Mouse (Mus musculus): ENCODE measurements around the gene 4931422A03Rik.

DNA sequence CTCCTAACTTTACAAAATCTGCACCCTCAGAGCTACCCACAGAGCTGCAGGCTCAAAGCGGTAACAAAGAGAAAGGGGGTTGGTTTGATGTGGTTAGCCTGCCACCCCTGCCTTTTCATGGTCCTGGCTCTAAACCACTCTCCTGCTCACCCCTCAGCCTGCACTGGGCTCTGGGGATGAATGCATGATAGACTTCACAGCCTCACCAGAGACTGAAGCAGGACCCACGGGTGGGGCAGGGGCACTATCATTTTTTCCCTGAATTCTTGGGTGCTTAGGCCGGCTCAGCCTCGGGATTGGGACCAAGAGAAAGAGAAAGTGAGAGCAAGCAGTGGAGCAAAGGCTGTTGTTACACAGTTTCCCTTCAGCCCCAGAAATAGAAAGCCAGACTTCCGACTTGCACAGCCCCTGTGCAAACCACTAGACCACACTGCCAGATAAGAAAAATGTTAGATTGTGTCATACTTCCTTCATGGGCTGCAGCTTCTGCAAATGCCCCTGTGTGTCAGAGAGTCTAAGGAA is 82.5 kb downstream of the 4931422A03Rik start:
- TF ChIP-seq CTCF (IDR thresholded peaks at IDR 0.05; ENCODE audit: borderline replicate concordance, control insufficient read depth, extremely low read depth, insufficient read depth, low read length, poor library complexity) (no peak), POLR2A (IDR thresholded peaks at IDR 0.05; ENCODE audit: control insufficient read depth, extremely low read depth, insufficient read depth, low read length, poor library complexity) (no peak)
